Mouse (Mus musculus): Measurements from ENCODE around the gene Cldn20. TPM values are rescaled to one million over a fixed set of nuclear protein-coding genes. Genes with fewer than 3 reads are reported as not detected.

The Cldn20 gene
- polyA plus RNA-seq (2021; fragmentation: Nextera tagmentation), result not detected in 2 replicates
- long read RNA-seq, experiment 1, result 0 reads
- long read RNA-seq, experiment 2, result 0 reads

GRCm38 (mm10) chr17:3532254-3532653 lies at the start of gene Cldn20:
TSS of gene Cldn20 (plus strand) at chr17:3532554.

GRCm38 (mm10) chr17:3557331-3558311 lies 25.3 kb downstream of the Cldn20 start, which contains the start of gene Tfb1m:
TSS of gene Tfb1m (minus strand) at chr17:3557781.

Other genes with a start within 250 kb of the Cldn20 start
- gene Tiam2, start 206.0 kb upstream of the Cldn20 start, polyA plus RNA-seq (2021; fragmentation: Nextera tagmentation), result 26.9 and 30.6 TPM in 2 replicates
- gene Tfb1m, start 25.2 kb downstream of the Cldn20 start, polyA plus RNA-seq (2021; fragmentation: Nextera tagmentation), result 6.5 and 7.2 TPM in 2 replicates
- gene Nox3, start 163.7 kb downstream of the Cldn20 start, polyA plus RNA-seq (2021; fragmentation: Nextera tagmentation), result not detected in 2 replicates

All from left cerebral cortex, adult 6 months (tissue).